Mouse (Mus musculus): ENCODE results near the gene Zfp607b. TPM values are rescaled to one million over a fixed set of nuclear protein-coding genes. Genes with fewer than 3 reads are reported as not detected.

Gene Zfp607b
- 1 to 10 TPM; 4.7 to 6.7 TPM for polyA plus RNA-seq (2017; shearing (Covaris generic))

GRCm38 (mm10) chr7:27688815-27689612 is at the start of gene Zfp607b:
Gene Zfp607b (plus strand): TSS chr7:27689340.

GRCm38 (mm10) chr7:27653681-27654437 is 35.3 kb upstream of the Zfp607b start, which contains the start of gene Ttc9b:
Gene Ttc9b (plus strand): TSS chr7:27653915.

GRCm38 (mm10) chr7:27674522-27675221 is 14.5 kb upstream of the Zfp607b start, which contains the start of gene Map3k10:
Gene Map3k10 (minus strand): TSS chr7:27674598.

GRCm38 (mm10) chr7:27731281-27731883 is 42.2 kb downstream of the Zfp607b start, which contains the start of gene Zfp60:
Gene Zfp60 (plus strand): TSS chr7:27731389.

Other genes starting within 250 kb of the Zfp607b start
- gene Sptbn4, start 241.7 kb upstream of the Zfp607b start, polyA plus RNA-seq (2017; shearing (Covaris generic)): 1 to 10 TPM in 1 of 2 experiments, under 1 TPM in 1; 0.43 to 1.0 TPM
- 10 to 100 TPM; 11.2 to 19.1 TPM for gene Blvrb, start 241.4 kb upstream of the Zfp607b start, polyA plus RNA-seq (2017; shearing (Covaris generic))
- gene Sertad3, start 215.6 kb upstream of the Zfp607b start, polyA plus RNA-seq (2017; shearing (Covaris generic)): 10 to 100 TPM; 40.0 to 41.1 TPM
- gene Sertad1, start 202.4 kb upstream of the Zfp607b start, polyA plus RNA-seq (2017; shearing (Covaris generic)): 10 to 100 TPM; 52.4 to 79.0 TPM
- gene Prx, start 190.0 kb upstream of the Zfp607b start, polyA plus RNA-seq (2017; shearing (Covaris generic)): 1 to 10 TPM in 1 of 2 experiments, under 1 TPM in 1; 0.34 to 2.8 TPM
- gene Hipk4, start 166.1 kb upstream of the Zfp607b start, polyA plus RNA-seq (2017; shearing (Covaris generic)): under 1 TPM; 0.28 to 0.34 TPM
- gene Pld3, start 136.1 kb upstream of the Zfp607b start, polyA plus RNA-seq (2017; shearing (Covaris generic)): 100 to 1,000 TPM; 159 to 211 TPM
- 10 to 100 TPM; 20.4 to 28.8 TPM for gene 2310022A10Rik, start 136.1 kb upstream of the Zfp607b start, polyA plus RNA-seq (2017; shearing (Covaris generic))
- gene Akt2, start 97.8 kb upstream of the Zfp607b start, polyA plus RNA-seq (2017; shearing (Covaris generic)): 10 to 100 TPM; 74.8 to 82.4 TPM
- under 1 TPM in 1 of 2 experiments, not detected in 1; 0.53 TPM for gene Ttc9b, start 35.4 kb upstream of the Zfp607b start, polyA plus RNA-seq (2017; shearing (Covaris generic))
- 10 to 100 TPM; 15.6 to 22.0 TPM for gene Map3k10, start 14.7 kb upstream of the Zfp607b start, polyA plus RNA-seq (2017; shearing (Covaris generic))
- 10 to 100 TPM; 13.8 to 22.1 TPM for gene Zfp60, start 42.0 kb downstream of the Zfp607b start, polyA plus RNA-seq (2017; shearing (Covaris generic))
- 1 to 10 TPM; 2.4 to 5.6 TPM for gene Zfp626, start 117.9 kb downstream of the Zfp607b start, polyA plus RNA-seq (2017; shearing (Covaris generic))
- 1 to 10 TPM; 7.5 to 9.3 TPM for gene Zfp59, start 149.3 kb downstream of the Zfp607b start, polyA plus RNA-seq (2017; shearing (Covaris generic))
- gene Zfp607a, start 168.2 kb downstream of the Zfp607b start, polyA plus RNA-seq (2017; shearing (Covaris generic)): 10 to 100 TPM; 10.3 to 11.6 TPM
- 1 to 10 TPM; 6.5 to 9.6 TPM for gene Zfp974, start 240.1 kb downstream of the Zfp607b start, polyA plus RNA-seq (2017; shearing (Covaris generic))